In genomic region chr12:75552296-75552695, GRCm38 (mm10) we compare ENCODE assay signal across 16 mouse cellular contexts. TPM values are rescaled to one million over a fixed set of nuclear protein-coding genes. Genes with fewer than 3 reads are reported as not detected.
DNase-seq lines count a peak whose midpoint lies in the region; ATAC-seq and TF ChIP-seq lines count a peak whose summit lies in the region.
"Had no signal": no experiment of that assay in that cellular context is flagged by ENCODE, and none has a peak within 500 bp of the region (broad histone marks: within the 10 kb centered on the region; RNA-seq: fewer than 3 reads in every experiment).

No protein-coding gene starts in this region.

- no peaks in the 10 kb centered on the region for H3K27me3 ChIP-seq in kidney, adult 2 months (replicated peaks; ENCODE audit: control insufficient read depth, insufficient read depth, low read length)
- no peaks in the 10 kb centered on the region for H3K27me3 ChIP-seq in midbrain, embryonic 14.5 days (ENCODE audit: control insufficient read depth, insufficient read depth, low read length)
- H3K27me3 ChIP-seq: embryonic facial prominence, embryonic 13.5 days; neural tube, embryonic 15.5 days had no signal

- H3K27ac ChIP-seq in kidney, adult 2 months (ENCODE audit: insufficient read depth, low read depth, low read length), result no peak overlapping the region
- H3K27ac ChIP-seq in midbrain, embryonic 14.5 days (replicated peaks; ENCODE audit: low read depth, low read length), result no peak overlapping the region
- H3K27ac ChIP-seq: embryonic facial prominence, embryonic 13.5 days; hindbrain, embryonic 10.5 days; kidney, postnatal 0 days; liver, embryonic 14.5 days; neural tube, embryonic 15.5 days had no signal

- no peaks in the 10 kb centered on the region for H3K9me3 ChIP-seq in midbrain, embryonic 14.5 days (ENCODE audit: control insufficient read depth, low read length)
- H3K9me3 ChIP-seq: embryonic facial prominence, embryonic 13.5 days; hindbrain, embryonic 10.5 days; neural tube, embryonic 15.5 days had no signal

- no peak overlapping the region for H3K4me2 ChIP-seq in midbrain, embryonic 14.5 days (ENCODE audit: low read length)
- H3K4me2 ChIP-seq: embryonic facial prominence, embryonic 13.5 days; neural tube, embryonic 15.5 days had no signal

- intact Hi-C loops in heart, postnatal 25 days (cut with DNase I), result no loop called here

- peaks cover 13% of the 10 kb centered on the region for H3K4me1 ChIP-seq in kidney, adult 2 months (ENCODE audit: control insufficient read depth, insufficient read depth, low read length)
- H3K4me1 ChIP-seq in midbrain, embryonic 14.5 days (ENCODE audit: control insufficient read depth, insufficient read depth, low read length), result 0 out of 2 replicates have a peak, but pooled peaks cover 3% of the 10 kb centered on the region
- H3K4me1 ChIP-seq: hindbrain, embryonic 10.5 days had no signal

- WGBS in kidney, adult 2 months, result 73% methylated on average over 3 of the region's 3 CpGs
- 93% methylated on average over 3 of the region's 3 CpGs for WGBS in midbrain, embryonic 14.5 days

- TF ChIP-seq POLR2A in kidney, adult 2 months (IDR thresholded peaks at IDR 0.05; ENCODE audit: low read depth, low read length), result no peak

- no peak for DNase-seq in frontal cortex, postnatal 36 days (ENCODE audit: low spot score in 2 of 2)
- DNase-seq in fat pad, adult 2 months (ENCODE audit: extremely low read depth, low read depth, low spot score), result peak; percentile 47
- DNase-seq in heart, adult 8-10 months (ENCODE audit: low spot score), result peak; percentile 60
- peak; percentile 26 for DNase-seq in heart, postnatal 25 days (ENCODE audit: low spot score)
- no peak for DNase-seq in left cerebral cortex, adult 9 months (ENCODE audit: low spot score in 2 of 2)
- DNase-seq in kidney, adult 2 months, result no peak
- no peak for DNase-seq in midbrain, embryonic 14.5 days
- DNase-seq: adrenal gland, adult 2 months; left cerebral cortex, postnatal 4 days had no signal

- no peak overlapping the region for H3K9ac ChIP-seq in midbrain, embryonic 14.5 days (replicated peaks; ENCODE audit: low read length)
- H3K9ac ChIP-seq: embryonic facial prominence, embryonic 13.5 days; liver, embryonic 14.5 days; neural tube, embryonic 15.5 days had no signal

- TF ChIP-seq CTCF in kidney, adult 2 months (conservative IDR thresholded peaks at IDR 0.05; ENCODE audit: insufficient read depth, insufficient read length, low read depth, low read length), result no peak

- H3K36me3 ChIP-seq in kidney, adult 2 months (ENCODE audit: control insufficient read depth, insufficient read depth, low read length), result no peaks in the 10 kb centered on the region
- no peaks in the 10 kb centered on the region for H3K36me3 ChIP-seq in midbrain, embryonic 14.5 days (ENCODE audit: control insufficient read depth, insufficient read depth, low read length)
- H3K36me3 ChIP-seq: embryonic facial prominence, embryonic 13.5 days; neural tube, embryonic 15.5 days had no signal

- no peak overlapping the region for H3K4me3 ChIP-seq in kidney, adult 2 months (ENCODE audit: insufficient read depth, low read depth, low read length)
- H3K4me3 ChIP-seq in midbrain, embryonic 14.5 days (replicated peaks; ENCODE audit: low read depth, low read length), result no peak overlapping the region
- H3K4me3 ChIP-seq: embryonic facial prominence, embryonic 13.5 days; hindbrain, embryonic 10.5 days; neural tube, embryonic 15.5 days had no signal

- ATAC-seq in frontal cortex, adult (ENCODE audit: low TSS enrichment), result peak; percentile 23; the same call in 1 of the 2 replicates
- no peak for ATAC-seq in midbrain, embryonic 14.5 days (ENCODE audit: low FRiP score, low TSS enrichment)
- ATAC-seq: forebrain, embryonic 14.5 days had no signal

RNA-seq across cellular contexts. Expression of gene Ppp2r5e, which starts 43.7 kb away (rescaled TPM):
- total RNA-seq in heart, adult 8-10 months (2022), result 10 to 100 TPM; 28.5 to 32.0 (median 31.3) TPM
- 10 to 100 TPM; 32.0 to 33.8 TPM for total RNA-seq in heart, postnatal 25 days (2021)
- 17.1 and 17.3 TPM in 2 replicates for polyA plus RNA-seq in kidney, adult 2 months (2012; rRNA removed)
- 29.0 and 30.3 TPM in 2 replicates for polyA plus RNA-seq in midbrain, embryonic 14.5 days (2014; fragmentation: Nextera tagmentation; extraction: Ambion mirVana)

Comparison
In these comparisons a context has a peak if more than half of its experiments do, and no peak if none do; other contexts are left out.
1. DNase-seq: peak in fat pad, adult 2 months (single experiment), heart, adult 8-10 months (single experiment) and heart, postnatal 25 days (single experiment); none in frontal cortex, postnatal 36 days (0 of 2), left cerebral cortex, adult 9 months (0 of 2), kidney, adult 2 months (single experiment) and midbrain, embryonic 14.5 days (single experiment).